Mouse (Mus musculus): ENCODE measurements around the gene Ndrg4.

DNA sequence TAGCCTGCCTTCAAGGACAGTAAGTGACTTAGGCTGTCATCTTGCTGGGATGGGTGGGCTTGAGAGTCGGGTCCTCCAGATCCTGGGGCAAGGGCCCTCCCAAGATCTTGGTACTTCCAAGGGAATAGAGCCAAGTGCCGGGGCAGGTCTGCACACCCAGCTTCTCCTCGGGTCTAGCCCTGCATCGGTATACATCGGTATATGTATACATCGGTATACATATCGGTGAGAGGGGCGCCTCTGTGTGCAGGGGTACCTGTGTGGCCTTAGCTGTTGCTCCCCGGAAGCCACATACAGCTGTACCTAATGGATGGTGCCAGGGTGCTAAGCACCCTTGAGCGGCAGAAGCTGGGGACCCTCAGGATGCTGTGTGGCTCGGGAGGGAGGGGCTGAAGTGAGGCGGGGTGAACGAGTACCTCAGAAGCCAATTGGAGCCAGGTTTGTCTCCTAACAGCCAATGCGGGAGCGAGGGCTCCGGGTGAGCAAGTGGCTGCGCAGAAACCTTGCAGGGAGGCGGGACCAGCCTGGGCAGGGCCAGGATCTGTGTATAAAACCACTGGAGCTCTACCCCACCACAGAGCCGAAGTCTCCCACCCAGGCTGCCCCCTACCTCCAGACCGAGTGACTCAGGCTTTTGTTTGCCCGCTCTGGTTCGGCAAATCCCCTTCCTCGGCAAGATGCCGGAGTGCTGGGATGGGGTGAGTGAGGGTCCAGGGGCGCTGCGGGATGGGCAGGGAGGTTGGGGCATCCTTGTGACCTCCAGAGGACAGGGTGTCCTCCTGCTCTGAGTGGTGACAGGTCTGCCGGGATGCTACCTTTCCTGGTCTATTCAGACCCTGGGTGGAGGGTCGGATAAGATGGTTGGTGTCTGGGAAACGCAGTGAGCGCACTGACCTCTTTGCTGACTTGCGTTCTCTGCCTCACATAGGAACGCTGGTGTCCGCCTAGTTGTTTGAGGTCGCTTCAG is 26.0 kb downstream of the Ndrg4 start:
- no peak for TF ChIP-seq CTCF (IDR thresholded peaks at IDR 0.05; ENCODE audit: borderline replicate concordance, extremely low read depth, insufficient read depth, insufficient read length)
- TF ChIP-seq POLR2A (IDR thresholded peaks at IDR 0.05; ENCODE audit: borderline replicate concordance, extremely low read depth, insufficient read depth, insufficient read length, poor library complexity, severe bottlenecking): peak; percentile 69; the same call in 1 of the 2 replicates

Measured in brain, embryonic 14.5 days (tissue).